Mouse (Mus musculus) liver, adult 2 months (tissue): Measurements from ENCODE around the gene Rnf10.

Experiments
- CTCF ChIP-seq: fragments of 200-500 bp; IDR thresholded peaks from 2 replicates; pipeline ENCODE4 v1.5.1; 2011; ENCODE audit warnings: low read depth, low read length, control low read depth
- POLR2A ChIP-seq: fragments of 200-500 bp; IDR thresholded peaks from 2 replicates; pipeline ENCODE4 v1.6.1; 2011; ENCODE audit warnings: low read length, control low read depth; ENCODE audit not compliant: insufficient read depth; ENCODE audit errors: extremely low read depth

GRCm38 (mm10) chr5:115214864-115215263 is 57.8 kb downstream of the Rnf10 start:
- TF ChIP-seq CTCF (no peak), POLR2A (no peak)
